Mouse (Mus musculus): ENCODE results near the gene Olfr1100. TPM values are rescaled to one million over a fixed set of nuclear protein-coding genes. Genes with fewer than 3 reads are reported as not detected.

Gene Olfr1100
- polyA plus RNA-seq (2015; fragmentation: Nextera tagmentation; extraction: Ambion mirVana) = 0.12 TPM in 1 of 2 replicates, not detected in the other

- H3K4me1 ChIP-seq = no peaks in the 10 kb centered on the region
- no peak within 1 kb of the TSS for H3K4me2 ChIP-seq (replicated peaks)
- no peaks in the 10 kb centered on the region for H3K9me3 ChIP-seq (replicated peaks)
- H3K9ac ChIP-seq = no peak within 1 kb of the TSS
- no peaks in the 10 kb centered on the region for H3K36me3 ChIP-seq
- H3K4me3 ChIP-seq (replicated peaks) = no peak within 1 kb of the TSS
- WGBS = 71% methylated on average over 3 of the region's 3 CpGs
- ATAC-seq (ENCODE audit: insufficient number of reproducible peaks, low FRiP score, low TSS enrichment, low read depth) = no peak
- no peak within 1 kb of the TSS for H3K27ac ChIP-seq (replicated peaks)
- no peaks in the 10 kb centered on the region for H3K27me3 ChIP-seq
Observed at GRCm38 (mm10) chr2:86979854-86980253, at the start of gene Olfr1100. Gene Olfr1100 (minus strand): TSS chr2:86979954.

DNA sequence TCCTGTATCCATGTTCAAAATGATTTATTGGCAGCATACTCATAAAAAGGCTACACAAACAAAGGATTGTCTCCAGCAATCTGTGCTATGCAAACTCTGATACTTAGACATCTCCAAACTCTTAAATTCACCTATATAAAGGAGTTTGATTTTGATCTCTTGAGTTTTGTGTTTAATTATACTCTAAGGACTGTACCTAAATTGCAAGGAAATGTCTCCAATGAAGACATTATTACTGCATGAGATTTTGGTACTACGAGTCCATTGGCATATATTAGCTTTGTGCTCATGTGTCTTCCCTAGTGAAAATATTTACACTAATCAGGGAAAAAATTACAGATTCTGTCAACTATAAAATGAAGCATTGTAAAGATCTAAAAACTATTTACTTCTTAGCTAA is 47.2 kb upstream of the Olfr1100 start, which contains the start of gene Olfr1104:
TSS of gene Olfr1104 (minus strand) at position 101 of the 400 bp plus-strand sequence.
- Histone ChIP-seq H3K27ac (replicated peaks) (no peak within 1 kb of the TSS), H3K4me1 (no peaks in the 10 kb centered on the region), H3K36me3 (no peaks in the 10 kb centered on the region), H3K4me3 (replicated peaks) (no peak within 1 kb of the TSS), H3K9me3 (replicated peaks) (no peaks in the 10 kb centered on the region), H3K4me2 (replicated peaks) (no peak within 1 kb of the TSS), H3K9ac (no peak within 1 kb of the TSS), H3K27me3 (no peaks in the 10 kb centered on the region)
- no peak for ATAC-seq (ENCODE audit: insufficient number of reproducible peaks, low FRiP score, low TSS enrichment, low read depth)
- 67% methylated on average over 1 of the region's 1 CpGs for WGBS

- Histone ChIP-seq H3K27me3 (no peaks in the 10 kb centered on the region), H3K4me2 (replicated peaks) (no peak within 1 kb of the TSS), H3K27ac (replicated peaks) (no peak within 1 kb of the TSS), H3K4me1 (no peaks in the 10 kb centered on the region), H3K9ac (no peak within 1 kb of the TSS), H3K36me3 (no peaks in the 10 kb centered on the region), H3K4me3 (replicated peaks) (no peak within 1 kb of the TSS), H3K9me3 (replicated peaks) (no peaks in the 10 kb centered on the region)
- ATAC-seq (ENCODE audit: insufficient number of reproducible peaks, low FRiP score, low TSS enrichment, low read depth) = no peak
Observed at GRCm38 (mm10) chr2:86998098-86998497, 18.3 kb upstream of the Olfr1100 start, which contains the start of gene Olfr1102. Gene Olfr1102 (plus strand): TSS chr2:86998398.

DNA sequence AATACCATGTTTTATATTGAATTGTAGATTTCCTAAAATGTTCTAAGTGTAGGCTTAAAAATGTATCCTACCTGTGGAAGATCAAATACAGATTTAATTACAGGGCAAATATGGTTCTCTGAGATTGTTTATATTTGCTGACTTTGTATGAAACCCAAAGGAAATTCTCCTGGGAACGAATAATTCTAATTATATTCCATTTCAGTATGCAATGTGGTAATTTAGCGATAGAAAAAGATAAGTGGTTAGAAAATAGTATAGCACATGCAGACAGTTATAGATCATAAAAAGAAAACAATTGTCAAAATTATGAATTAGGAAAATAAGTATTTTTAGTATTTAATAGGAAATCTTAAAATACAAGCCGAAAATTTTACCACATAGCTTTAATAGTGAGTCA is 11.4 kb upstream of the Olfr1100 start, which contains the start of gene Olfr1101:
TSS of gene Olfr1101 (minus strand) at position 101 of the 400 bp plus-strand sequence.
- Histone ChIP-seq H3K4me3 (replicated peaks) (no peak within 1 kb of the TSS), H3K4me1 (no peaks in the 10 kb centered on the region), H3K9me3 (replicated peaks) (no peaks in the 10 kb centered on the region), H3K9ac (no peak within 1 kb of the TSS), H3K27me3 (no peaks in the 10 kb centered on the region), H3K36me3 (no peaks in the 10 kb centered on the region), H3K4me2 (replicated peaks) (no peak within 1 kb of the TSS), H3K27ac (replicated peaks) (no peak within 1 kb of the TSS)
- ATAC-seq (ENCODE audit: insufficient number of reproducible peaks, low FRiP score, low TSS enrichment, low read depth) = no peak
- 71% methylated on average over 3 of the region's 3 CpGs for WGBS

GRCm38 (mm10) chr2:86960593-86960992 is 19.2 kb downstream of the Olfr1100 start, which contains the start of gene Olfr1099:
Gene Olfr1099 (minus strand): TSS chr2:86960693.
- H3K4me3 ChIP-seq (replicated peaks) = no peak within 1 kb of the TSS
- H3K4me2 ChIP-seq (replicated peaks) = no peak within 1 kb of the TSS
- ATAC-seq (ENCODE audit: insufficient number of reproducible peaks, low FRiP score, low TSS enrichment, low read depth) = no peak
- no peaks in the 10 kb centered on the region for H3K4me1 ChIP-seq
- no peaks in the 10 kb centered on the region for H3K36me3 ChIP-seq
- no peaks in the 10 kb centered on the region for H3K27me3 ChIP-seq
- no peak within 1 kb of the TSS for H3K27ac ChIP-seq (replicated peaks)
- H3K9me3 ChIP-seq (replicated peaks) = no peaks in the 10 kb centered on the region
- no peak within 1 kb of the TSS for H3K9ac ChIP-seq
- WGBS = 85% methylated on average over 1 of the region's 1 CpGs

GRCm38 (mm10) chr2:86926557-86926956 is 53.2 kb downstream of the Olfr1100 start:
- H3K9ac ChIP-seq = no peak overlapping the region
- H3K27me3 ChIP-seq = no peaks in the 10 kb centered on the region
- no peak for ATAC-seq (ENCODE audit: insufficient number of reproducible peaks, low FRiP score, low TSS enrichment, low read depth)
- H3K9me3 ChIP-seq (replicated peaks) = no peaks in the 10 kb centered on the region
- no peak overlapping the region for H3K4me2 ChIP-seq (replicated peaks)
- H3K27ac ChIP-seq (replicated peaks) = no peak overlapping the region
- no peaks in the 10 kb centered on the region for H3K36me3 ChIP-seq
- no peaks in the 10 kb centered on the region for H3K4me1 ChIP-seq
- no peak overlapping the region for H3K4me3 ChIP-seq (replicated peaks)

Other genes with a start within 250 kb of the Olfr1100 start
- not detected in 2 replicates for gene Olfr1089, start 246.3 kb downstream of the Olfr1100 start, polyA plus RNA-seq (2015; fragmentation: Nextera tagmentation; extraction: Ambion mirVana)
- not detected in 2 replicates for gene Olfr1090, start 221.0 kb downstream of the Olfr1100 start, polyA plus RNA-seq (2015; fragmentation: Nextera tagmentation; extraction: Ambion mirVana)
- gene Olfr1093, start 197.5 kb downstream of the Olfr1100 start, polyA plus RNA-seq (2015; fragmentation: Nextera tagmentation; extraction: Ambion mirVana) = not detected in 2 replicates
- gene Olfr141, start 169.9 kb downstream of the Olfr1100 start, polyA plus RNA-seq (2015; fragmentation: Nextera tagmentation; extraction: Ambion mirVana) = not detected in 2 replicates
- not detected in 2 replicates for gene Olfr1094, start 155.3 kb downstream of the Olfr1100 start, polyA plus RNA-seq (2015; fragmentation: Nextera tagmentation; extraction: Ambion mirVana)
- gene Olfr1095, start 128.3 kb downstream of the Olfr1100 start, polyA plus RNA-seq (2015; fragmentation: Nextera tagmentation; extraction: Ambion mirVana) = not detected in 2 replicates
- gene Gm13723, start 105.2 kb downstream of the Olfr1100 start, polyA plus RNA-seq (2015; fragmentation: Nextera tagmentation; extraction: Ambion mirVana) = not detected in 2 replicates
- gene Olfr1097, start 87.7 kb downstream of the Olfr1100 start, polyA plus RNA-seq (2015; fragmentation: Nextera tagmentation; extraction: Ambion mirVana) = not detected in 2 replicates
- gene Olfr1098, start 55.4 kb downstream of the Olfr1100 start, polyA plus RNA-seq (2015; fragmentation: Nextera tagmentation; extraction: Ambion mirVana) = not detected in 2 replicates
- gene Olfr1099, start 19.3 kb downstream of the Olfr1100 start, polyA plus RNA-seq (2015; fragmentation: Nextera tagmentation; extraction: Ambion mirVana) = not detected in 2 replicates
- 0.16 TPM in 1 of 2 replicates, not detected in the other for gene Olfr1101, start 11.3 kb upstream of the Olfr1100 start, polyA plus RNA-seq (2015; fragmentation: Nextera tagmentation; extraction: Ambion mirVana)
- gene Olfr1102, start 18.4 kb upstream of the Olfr1100 start, polyA plus RNA-seq (2015; fragmentation: Nextera tagmentation; extraction: Ambion mirVana) = 0.09 TPM in 1 of 2 replicates, not detected in the other
- gene Olfr1104, start 47.1 kb upstream of the Olfr1100 start, polyA plus RNA-seq (2015; fragmentation: Nextera tagmentation; extraction: Ambion mirVana) = 0.13 TPM in 1 of 2 replicates, not detected in the other
- 0.05 and 0.17 TPM in 2 replicates for gene Olfr1105, start 56.6 kb upstream of the Olfr1100 start, polyA plus RNA-seq (2015; fragmentation: Nextera tagmentation; extraction: Ambion mirVana)
- 0.28 TPM in 1 of 2 replicates, not detected in the other for gene Olfr1106, start 72.3 kb upstream of the Olfr1100 start, polyA plus RNA-seq (2015; fragmentation: Nextera tagmentation; extraction: Ambion mirVana)
- not detected in 2 replicates for gene Olfr1107, start 95.9 kb upstream of the Olfr1100 start, polyA plus RNA-seq (2015; fragmentation: Nextera tagmentation; extraction: Ambion mirVana)
- gene Olfr1109, start 116.1 kb upstream of the Olfr1100 start, polyA plus RNA-seq (2015; fragmentation: Nextera tagmentation; extraction: Ambion mirVana) = not detected in 2 replicates
- not detected in 2 replicates for gene Olfr259, start 134.6 kb upstream of the Olfr1100 start, polyA plus RNA-seq (2015; fragmentation: Nextera tagmentation; extraction: Ambion mirVana)
- 0.29 and 0.35 TPM in 2 replicates for gene Olfr1110, start 160.3 kb upstream of the Olfr1100 start, polyA plus RNA-seq (2015; fragmentation: Nextera tagmentation; extraction: Ambion mirVana)
- 0.09 TPM in 1 of 2 replicates, not detected in the other for gene Olfr1111, start 172.7 kb upstream of the Olfr1100 start, polyA plus RNA-seq (2015; fragmentation: Nextera tagmentation; extraction: Ambion mirVana)
- gene Olfr1112, start 207.8 kb upstream of the Olfr1100 start, polyA plus RNA-seq (2015; fragmentation: Nextera tagmentation; extraction: Ambion mirVana) = not detected in 2 replicates
- not detected in 2 replicates for gene Olfr1113, start 229.0 kb upstream of the Olfr1100 start, polyA plus RNA-seq (2015; fragmentation: Nextera tagmentation; extraction: Ambion mirVana)